Mouse (Mus musculus) granulocyte monocyte progenitor cell, adult 5-6 weeks (primary cell): ENCODE data around the gene Gm48551. TPM values are rescaled to one million over a fixed set of nuclear protein-coding genes. Genes with fewer than 3 reads are reported as not detected.

ENCODE experiments used
- ATAC-seq: replicated peaks from 2 replicates; pipeline ENCODE4 v1.8.0; 2016; ENCODE audit warnings: mild to moderate bottlenecking, moderate TSS enrichment, inconsistent platforms; ENCODE audit not compliant: poor library complexity, severe bottlenecking
- total RNA-seq, 2 experiments: library from RNA; stranded (forward) in 1 of 2; stranded (reverse) in 1 of 2; fragments of 200-712, 200-1000 nt in 1 of 2; fragments of >200 nt in 1 of 2; fragmentation: Nextera tagmentation in 1 of 2; gene quantifications; 2 replicates each; pipeline ENCODE4 v1.2.3; 2014 to 2017

Gm48551 gene
- total RNA-seq, 2 experiments from 2014 or later = 4.0 TPM; not detected in 1

GRCm38 (mm10) chr10:81415146-81415545 is 30.9 kb downstream of the Gm48551 start:
- no peak for ATAC-seq

- ATAC-seq = no peak
Measured at GRCm38 (mm10) chr10:81415549-81416310, 31.5 kb downstream of the Gm48551 start.

GRCm38 (mm10) chr10:81416581-81417226 is 32.4 kb downstream of the Gm48551 start:
- ATAC-seq = peak; percentile 37

GRCm38 (mm10) chr10:81417227-81418215 is 33.3 kb downstream of the Gm48551 start:
- no peak for ATAC-seq

- no peak for ATAC-seq
Measured at GRCm38 (mm10) chr10:81418216-81419070, 34.2 kb downstream of the Gm48551 start.

- ATAC-seq = no peak
Measured at GRCm38 (mm10) chr10:81419111-81419928, 35.1 kb downstream of the Gm48551 start.

GRCm38 (mm10) chr10:81420191-81420767 is 36.0 kb downstream of the Gm48551 start:
- no peak for ATAC-seq

GRCm38 (mm10) chr10:81421041-81421796 is 37.0 kb downstream of the Gm48551 start:
- ATAC-seq = no peak

GRCm38 (mm10) chr10:81421797-81422100 is 37.5 kb downstream of the Gm48551 start:
- no peak for ATAC-seq

GRCm38 (mm10) chr10:81422191-81422590 is 37.9 kb downstream of the Gm48551 start:
- ATAC-seq = no peak

- ATAC-seq = no peak
Measured at GRCm38 (mm10) chr10:81422661-81423217, 38.5 kb downstream of the Gm48551 start.

GRCm38 (mm10) chr10:81423476-81424245 is 39.4 kb downstream of the Gm48551 start:
- ATAC-seq = no peak

GRCm38 (mm10) chr10:81424246-81425051 is 40.2 kb downstream of the Gm48551 start:
- peak; percentile 9; the same call in 1 of the 2 replicates for ATAC-seq

- no peak for ATAC-seq
Measured at GRCm38 (mm10) chr10:81425236-81425850, 41.1 kb downstream of the Gm48551 start.

- no peak for ATAC-seq
Measured at GRCm38 (mm10) chr10:81426081-81426671, 41.9 kb downstream of the Gm48551 start.
